Mouse (Mus musculus) adrenal gland (tissue): ENCODE measurements around the gene Slc25a11.

Source experiments
- intact Hi-C: fragments of 180-260 bp; cut with DNase I; formaldehyde crosslinking; loops from one replicate; pipeline ENCODE4 v1.15.1; 2025
- long read RNA-seq, 2 experiments: library from polyadenylated mRNA; unstranded; transcript quantifications; one replicate each; pipeline ENCODE4 v2.0.0; 2020; ENCODE audit warnings: borderline replicate concordance in 1 of 2; ENCODE audit not compliant: insufficient replicate concordance in 1 of 2

The Slc25a11 gene
- long read RNA-seq, experiment 1, transcript Slc25a11-201 (8 exons, 1,711 nt): major isoform, 137 of 151 reads
- long read RNA-seq, experiment 1, partial matches to known transcripts: 5 of 151 reads
- long read RNA-seq, experiment 1, other reads (novel, unspliced or antisense): 9 of 151 reads
- long read RNA-seq, experiment 2, transcript Slc25a11-201 (8 exons, 1,711 nt): major isoform, 126 of 142 reads
- long read RNA-seq, experiment 2, partial matches to known transcripts: 8 of 142 reads
- long read RNA-seq, experiment 2, other reads (novel, unspliced or antisense): 8 of 142 reads

GRCm38 (mm10) chr11:70646691-70647650 lies at the start of gene Slc25a11, which contains the start of gene Rnf167:
TSS of gene Slc25a11 (minus strand) at chr11:70647479.
TSS of gene Rnf167 (plus strand) at chr11:70647235.
- intact Hi-C loops: no loop called here

DNA sequence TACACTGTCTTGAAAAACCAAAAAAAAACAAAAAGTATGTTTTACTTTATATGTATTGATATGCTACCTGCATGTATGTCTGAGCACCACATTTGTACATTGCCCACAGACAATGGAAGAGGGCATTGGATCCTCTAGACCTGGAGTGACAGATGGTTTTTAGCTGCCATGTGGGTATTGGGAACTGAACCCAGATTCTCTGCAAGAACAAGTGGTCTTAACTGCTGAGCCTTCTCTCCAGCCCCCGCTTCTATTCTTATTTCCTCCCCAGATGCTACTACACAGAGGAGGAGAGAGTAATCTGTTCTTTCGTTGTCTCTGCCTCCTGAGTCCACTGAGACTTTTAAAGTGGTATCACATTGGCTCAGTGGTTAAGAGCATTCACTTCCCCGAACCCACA lies 46.2 kb upstream of the Slc25a11 start:
- intact Hi-C loops: loop anchor here (5.0 kb wide), 1 partner anchor 39 kb away; no protein-coding TSS in a partner anchor

GRCm38 (mm10) chr11:70689578-70689977 lies 42.3 kb upstream of the Slc25a11 start:
- intact Hi-C loops: no loop called here

- intact Hi-C loops: no loop called here
These were observed 41.1 kb upstream of the Slc25a11 start for GRCm38 (mm10) chr11:70688372-70688771.

GRCm38 (mm10) chr11:70687601-70688199 lies 40.4 kb upstream of the Slc25a11 start, which contains the start of gene Camta2:
TSS of gene Camta2 (minus strand) at chr11:70688105.
- intact Hi-C loops: no loop called here

GRCm38 (mm10) chr11:70686901-70687566 lies 39.8 kb upstream of the Slc25a11 start:
- intact Hi-C loops: no loop called here

- intact Hi-C loops: loop anchor here (5.0 kb wide), 1 partner anchor 74 kb away; no protein-coding TSS in a partner anchor
These were observed 36.4 kb upstream of the Slc25a11 start for GRCm38 (mm10) chr11:70683640-70684039.

GRCm38 (mm10) chr11:70681897-70682581 lies 34.8 kb upstream of the Slc25a11 start:
- intact Hi-C loops: loop anchor here (5.0 kb wide), 1 partner anchor 75 kb away; no protein-coding TSS in a partner anchor

GRCm38 (mm10) chr11:70681170-70681569 lies 33.9 kb upstream of the Slc25a11 start:
- intact Hi-C loops: loop anchor here (5.0 kb wide), 1 partner anchor 76 kb away; no protein-coding TSS in a partner anchor

DNA sequence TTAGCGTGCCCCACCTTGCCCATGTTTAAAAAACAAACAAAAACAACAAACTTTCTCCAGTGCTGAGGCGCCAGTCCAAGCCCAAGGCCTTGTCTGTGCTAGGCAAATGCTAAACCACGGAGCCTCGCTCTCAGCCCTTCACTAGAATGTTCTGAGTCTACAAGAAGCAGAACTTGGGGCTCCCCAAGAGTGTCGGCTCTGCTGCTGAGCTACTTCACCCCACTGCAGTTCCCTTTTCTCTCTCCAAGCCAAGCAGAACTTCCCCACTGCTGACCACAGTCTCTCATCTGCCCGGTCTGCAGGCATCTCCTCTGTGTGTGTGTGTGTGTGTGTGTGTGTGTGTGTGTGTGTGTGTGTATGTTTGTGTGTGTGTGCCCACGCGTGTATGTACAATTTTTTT lies 32.6 kb upstream of the Slc25a11 start:
- intact Hi-C loops: loop anchor here (5.0 kb wide), 1 partner anchor 77 kb away; no protein-coding TSS in a partner anchor

GRCm38 (mm10) chr11:70679361-70679760 lies 32.1 kb upstream of the Slc25a11 start:
- intact Hi-C loops: no loop called here

DNA sequence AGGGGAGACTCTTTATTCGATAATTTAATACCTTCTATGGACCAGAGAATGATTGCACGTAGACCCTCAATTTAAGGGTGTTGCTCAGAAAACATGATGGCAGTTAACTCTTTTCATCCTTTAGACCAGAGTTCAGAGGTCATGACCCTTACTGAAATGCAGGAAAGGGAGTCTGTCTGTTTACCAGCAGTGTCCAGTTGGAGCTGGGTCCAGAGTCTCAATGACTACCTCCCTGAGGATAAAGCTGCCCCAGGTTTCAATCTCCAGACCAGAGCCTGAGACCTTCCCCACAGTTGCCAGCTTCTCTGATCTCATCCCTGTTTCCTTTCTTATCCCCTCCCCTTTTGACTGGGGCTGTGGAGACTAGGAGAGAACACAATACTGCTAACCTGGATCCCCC lies 31.3 kb upstream of the Slc25a11 start:
- intact Hi-C loops: no loop called here

- intact Hi-C loops: no loop called here
These were observed 30.8 kb upstream of the Slc25a11 start for GRCm38 (mm10) chr11:70678092-70678491.

- intact Hi-C loops: no loop called here
These were observed 27.2 kb upstream of the Slc25a11 start for GRCm38 (mm10) chr11:70674501-70674900.

DNA sequence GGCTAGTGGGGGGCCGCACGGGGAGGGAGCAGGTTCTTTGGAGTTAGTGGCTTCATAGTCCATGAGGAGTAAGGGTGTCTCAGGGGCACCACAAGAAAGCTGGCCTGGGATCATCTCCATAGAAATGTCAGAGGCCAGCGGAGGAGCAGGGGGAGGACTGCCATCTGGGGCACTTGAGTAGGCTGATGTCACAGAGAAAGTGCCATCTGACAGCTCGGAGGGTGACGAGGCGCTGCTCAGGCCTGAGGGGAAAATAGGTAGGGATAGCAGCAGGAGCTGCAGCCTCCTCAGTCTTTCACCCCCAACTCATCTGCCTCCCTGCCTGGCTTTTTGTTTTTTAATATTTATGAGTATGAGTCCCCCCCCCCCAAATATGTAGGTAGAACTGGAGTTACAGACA lies 26.7 kb upstream of the Slc25a11 start:
- intact Hi-C loops: no loop called here

- intact Hi-C loops: no loop called here
These were observed 24.2 kb upstream of the Slc25a11 start for GRCm38 (mm10) chr11:70671333-70672047.

GRCm38 (mm10) chr11:70670483-70670882 lies 23.2 kb upstream of the Slc25a11 start:
- intact Hi-C loops: no loop called here

- intact Hi-C loops: loop anchor here (1.0 kb wide), 1 partner anchor 15 kb away; the partner anchor contains the start of gene Pfn1
These were observed 22.5 kb upstream of the Slc25a11 start for GRCm38 (mm10) chr11:70669582-70670345.
